Mouse (Mus musculus): ENCODE results near the gene Ucn3.
A peak's percentile ranks its signal among the peaks of the same experiment; 100 is the strongest.
"Not testable (repeated sequence)": the region's sequence is repeated elsewhere in the genome, so short reads cannot be mapped to it uniquely, and the experiment has no call there.

Ucn3 gene

GRCm38 (mm10) chr13:3945249-3945648 is at the start of gene Ucn3:
Ucn3 (minus strand) TSS chr13:3945349.
- no peak for DNase-seq (ENCODE audit: low read depth)

DNA sequence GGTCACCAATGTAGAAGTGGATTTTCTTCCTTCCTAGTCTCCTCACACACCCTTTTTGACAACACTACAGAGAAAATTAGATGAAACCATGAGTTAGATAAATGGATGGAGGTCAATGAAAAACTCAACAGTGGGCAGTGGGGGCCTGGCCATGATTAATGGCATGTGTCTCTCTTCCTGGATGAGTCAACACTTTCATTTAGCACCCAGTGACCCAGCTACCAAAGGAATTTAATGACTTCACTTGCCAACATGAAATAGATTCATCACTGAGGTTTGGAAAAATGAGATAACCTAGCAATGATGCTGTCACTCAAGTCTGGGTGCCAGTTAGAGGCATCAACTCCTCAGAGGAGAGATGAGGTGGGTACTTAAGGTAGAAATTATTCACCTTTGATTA is 46.9 kb upstream of the Ucn3 start:
- DNase-seq (ENCODE audit: low read depth), result no peak

GRCm38 (mm10) chr13:3968849-3969248 is 23.7 kb upstream of the Ucn3 start:
- no peak for DNase-seq (ENCODE audit: low read depth)

DNA sequence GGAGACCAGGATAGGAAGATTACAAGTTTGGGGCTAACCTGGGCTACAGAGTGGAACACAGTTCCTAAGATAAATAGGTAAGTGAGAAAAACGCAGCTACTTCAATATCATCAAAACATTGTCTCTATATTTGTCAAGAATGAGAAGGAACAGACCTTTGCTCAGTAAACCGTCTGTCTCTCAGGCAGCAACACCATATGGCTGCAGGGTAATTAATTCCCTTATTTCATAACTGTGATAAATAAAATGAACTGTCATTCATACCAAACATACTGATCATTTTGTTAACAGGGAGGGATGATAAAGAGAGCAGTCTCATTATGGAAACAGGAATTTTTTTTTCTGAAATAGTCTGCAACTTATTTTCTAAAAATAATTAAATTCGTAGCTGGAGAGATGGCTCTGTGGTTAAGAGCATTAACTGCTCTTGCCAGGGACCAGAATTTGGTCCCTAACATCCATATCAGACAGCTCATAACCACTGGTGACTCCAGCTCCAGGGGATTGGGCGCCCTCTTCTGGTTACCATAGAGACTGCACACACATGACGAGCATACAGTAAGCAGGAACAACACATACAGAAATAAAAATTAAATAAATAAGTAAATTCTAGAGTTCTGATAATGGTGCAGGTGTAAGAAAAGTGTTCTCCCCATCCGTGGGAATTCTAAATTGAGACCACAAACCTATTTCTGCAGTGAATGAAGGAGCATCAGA is 6.2 kb upstream of the Ucn3 start:
- peak; percentile 11 for DNase-seq (ENCODE audit: low read depth)

DNA sequence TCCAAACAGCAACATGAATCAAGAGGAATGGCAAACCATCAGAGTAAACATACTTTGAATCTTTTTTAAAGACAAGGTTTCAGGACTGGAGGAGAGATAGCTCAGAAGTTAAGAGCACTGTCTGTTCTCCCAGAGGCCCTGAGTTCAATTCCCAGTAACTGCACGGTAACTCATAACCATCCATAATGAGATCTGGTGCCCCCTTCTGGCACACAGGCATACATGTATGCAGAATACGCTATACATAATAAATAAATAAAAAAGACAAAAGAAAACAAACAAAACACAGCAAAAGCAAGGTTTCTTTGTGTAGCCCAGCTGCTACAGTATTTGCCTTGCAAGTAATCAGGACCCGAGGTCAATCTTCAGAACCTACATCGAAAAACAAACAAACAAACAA is 4.3 kb upstream of the Ucn3 start:
- DNase-seq (ENCODE audit: low read depth), result peak; percentile 5

DNA sequence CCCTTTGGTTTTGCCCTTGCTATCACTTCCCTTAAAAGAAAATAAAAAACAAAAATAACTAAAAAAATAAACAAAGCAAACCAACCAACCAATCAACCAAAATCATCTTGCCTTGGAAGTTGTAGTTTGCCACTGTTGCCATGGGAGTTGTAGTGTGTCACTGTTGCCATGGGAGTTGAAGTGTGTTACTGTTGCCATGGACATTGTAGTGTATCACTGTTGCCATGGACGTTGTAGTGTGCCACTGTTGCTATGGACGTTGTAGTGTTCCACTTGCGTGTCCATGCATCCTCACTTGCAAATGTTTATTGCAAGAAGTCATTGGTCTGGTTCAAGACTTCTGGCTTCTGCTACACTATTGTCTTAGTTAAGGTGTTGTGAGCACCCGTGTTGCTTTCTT is 2.1 kb upstream of the Ucn3 start:
- no peak for DNase-seq (ENCODE audit: low read depth)

DNA sequence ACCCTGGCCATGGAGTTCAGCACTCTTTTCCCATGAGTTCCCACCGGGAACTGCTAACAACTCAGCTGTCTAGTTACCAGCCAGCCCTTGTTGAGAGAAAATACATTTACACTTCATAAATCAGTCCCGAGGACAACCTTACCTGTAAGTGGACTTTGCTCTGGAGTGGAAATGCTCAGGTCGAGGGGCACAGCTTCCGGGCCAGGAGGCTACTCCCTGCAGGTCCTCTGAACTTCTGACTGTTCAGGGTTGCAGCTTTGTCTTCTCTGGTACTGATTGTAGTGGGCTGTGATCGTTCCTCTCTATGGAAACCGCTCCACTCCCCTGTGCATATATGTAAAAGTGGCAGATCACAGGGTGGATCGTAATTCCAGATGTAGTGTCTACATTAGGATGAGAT is 450 bp downstream of the Ucn3 start:
- no peak for DNase-seq (ENCODE audit: low read depth)

- no peak for DNase-seq (ENCODE audit: low read depth)
Measured at GRCm38 (mm10) chr13:3926046-3926445, 19.1 kb downstream of the Ucn3 start.

- DNase-seq (ENCODE audit: low read depth), result no peak
Measured at GRCm38 (mm10) chr13:3925632-3926031, 19.5 kb downstream of the Ucn3 start.

- DNase-seq (ENCODE audit: low read depth), result no peak
Measured at GRCm38 (mm10) chr13:3924483-3924882, 20.7 kb downstream of the Ucn3 start.

- peak; percentile 91 for DNase-seq (ENCODE audit: low read depth)
Measured at GRCm38 (mm10) chr13:3917571-3918311, 27.4 kb downstream of the Ucn3 start, which contains the start of the genes Net1 and Tubal3. Net1 (minus strand) TSS chr13:3918220. Tubal3 (plus strand) TSS chr13:3918274.

DNA sequence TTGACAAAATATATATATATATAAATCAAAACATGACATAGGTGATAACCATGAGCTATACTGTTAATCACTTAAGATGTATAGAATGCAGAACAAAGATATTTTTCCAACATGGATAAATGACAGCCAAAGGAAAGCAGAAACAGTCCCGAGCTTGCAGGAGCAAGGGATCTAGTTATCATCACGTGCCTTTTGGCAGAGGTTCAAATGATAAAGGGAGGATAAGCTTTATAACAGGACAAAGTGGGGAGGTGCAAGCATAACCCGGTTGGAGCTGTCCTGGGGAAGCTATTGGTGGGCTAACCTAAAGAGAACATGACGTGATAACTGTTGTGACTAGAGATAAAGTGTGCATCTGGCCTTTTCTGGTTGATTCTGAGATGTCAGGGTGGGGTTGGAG is 31.6 kb downstream of the Ucn3 start:
- DNase-seq (ENCODE audit: low read depth), result no peak

DNA sequence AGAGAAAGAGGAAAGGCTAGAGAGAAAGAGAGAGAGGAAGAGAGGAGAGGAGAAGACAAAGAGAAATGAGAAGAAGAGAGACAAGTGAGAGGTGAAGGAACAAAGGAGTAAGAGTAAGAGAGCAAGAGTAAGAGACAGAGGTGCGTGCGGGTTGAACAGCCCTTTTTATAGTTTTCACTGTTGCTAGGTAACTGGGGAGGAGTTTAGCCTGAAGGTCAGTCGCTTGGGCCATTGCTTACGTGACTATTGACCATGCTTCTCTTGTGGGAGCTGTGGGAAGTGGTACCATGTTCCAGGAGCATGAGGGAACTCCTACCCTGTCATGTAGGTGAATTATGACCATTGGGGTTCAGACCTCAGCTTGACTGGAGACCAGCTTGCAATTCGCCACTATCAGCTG is 34.8 kb downstream of the Ucn3 start:
- DNase-seq (ENCODE audit: low read depth), result no peak

DNA sequence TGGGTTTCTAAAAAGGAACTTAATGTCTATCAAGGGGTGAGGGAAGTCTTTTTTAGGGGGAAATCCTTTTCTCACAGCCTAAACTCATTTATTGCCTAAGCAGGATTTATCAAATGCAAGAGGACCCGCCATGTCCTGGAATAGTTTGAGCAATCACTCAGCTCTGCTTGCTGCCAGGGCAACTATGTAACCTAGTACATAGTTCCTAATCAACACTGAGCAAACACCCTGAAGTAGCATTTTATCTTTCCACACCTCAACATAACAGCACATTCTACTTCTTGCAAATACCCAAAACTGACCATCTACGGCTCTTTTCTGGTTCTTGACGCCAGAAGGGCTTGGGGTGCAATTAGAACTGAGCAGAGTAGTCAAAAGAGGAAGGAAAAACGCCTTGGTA is 36.9 kb downstream of the Ucn3 start:
- DNase-seq (ENCODE audit: low read depth), result no peak

- DNase-seq (ENCODE audit: low read depth), result no peak
Measured at GRCm38 (mm10) chr13:3907151-3907696, 37.9 kb downstream of the Ucn3 start.

- no peak for DNase-seq (ENCODE audit: low read depth)
Measured at GRCm38 (mm10) chr13:3899301-3899700, 45.8 kb downstream of the Ucn3 start.

GRCm38 (mm10) chr13:3898202-3898601 is 46.9 kb downstream of the Ucn3 start:
- not testable (repeated sequence) for DNase-seq (ENCODE audit: low read depth)

GRCm38 (mm10) chr13:3896913-3897312 is 48.2 kb downstream of the Ucn3 start:
- peak; percentile 79 for DNase-seq (ENCODE audit: low read depth)

- DNase-seq (ENCODE audit: low read depth), result no peak
Measured at GRCm38 (mm10) chr13:3896032-3896431, 49.1 kb downstream of the Ucn3 start.

GRCm38 (mm10) chr13:3895397-3895980 is 49.7 kb downstream of the Ucn3 start:
- DNase-seq (ENCODE audit: low read depth), result no peak

DNA sequence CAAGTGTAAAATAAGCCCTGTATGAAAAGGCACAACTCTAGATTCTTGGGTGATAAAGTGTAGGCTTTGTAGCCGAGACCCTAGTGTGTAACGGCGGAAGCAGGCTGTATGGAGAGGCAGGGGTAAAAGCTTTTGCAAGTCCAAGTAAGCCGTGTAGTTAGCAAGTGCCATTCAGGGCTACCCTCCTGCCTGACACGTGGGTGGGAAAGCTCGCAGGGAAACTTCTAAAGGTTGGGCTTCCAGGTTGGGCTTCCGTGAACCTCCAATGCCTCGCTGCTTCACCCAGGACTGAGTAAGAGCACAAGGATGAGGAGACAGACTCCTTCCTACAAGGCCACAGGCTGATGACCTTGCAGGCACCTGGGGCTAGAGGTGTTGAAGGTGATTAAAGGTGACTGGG is 50.6 kb downstream of the Ucn3 start:
- no peak for DNase-seq (ENCODE audit: low read depth)

DNA sequence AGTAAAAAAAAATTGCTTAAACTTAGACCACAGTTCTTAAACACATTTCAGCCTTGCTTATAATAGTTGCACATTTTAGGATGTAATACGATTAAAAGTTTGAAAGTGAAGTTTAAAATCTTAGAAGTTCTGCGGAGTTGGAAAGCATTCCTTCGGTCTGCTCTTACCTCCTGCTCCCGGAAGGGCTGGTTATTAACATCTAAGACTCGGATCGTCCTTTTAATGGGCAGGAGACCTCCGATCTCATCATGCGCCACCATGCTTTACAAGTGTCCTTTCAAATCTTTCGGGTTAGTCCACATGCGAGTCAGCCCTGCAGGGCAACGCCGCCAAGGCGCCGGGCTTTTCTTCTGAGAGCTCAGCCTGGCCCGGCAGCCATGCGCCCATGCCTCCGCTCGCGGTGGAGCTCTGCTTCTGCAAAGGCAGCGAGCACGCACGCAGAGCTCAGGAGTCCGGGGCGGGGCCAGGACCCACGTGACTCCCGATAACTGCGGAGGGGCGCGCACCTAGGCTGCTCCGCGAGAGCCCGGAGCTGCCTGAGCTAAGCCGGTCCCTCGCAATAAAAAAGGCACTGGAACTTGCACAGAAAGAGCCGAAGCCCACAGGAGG is 51.9 kb downstream of the Ucn3 start:
- peak; percentile 92 for DNase-seq (ENCODE audit: low read depth)

Measured in 416B (cell line).